Mouse (Mus musculus): ENCODE data around the gene Tmem248.

Tmem248 gene

GRCm38 (mm10) chr5:130257303-130257702 is 40.4 kb downstream of the Tmem248 start:
- no peak for DNase-seq (ENCODE audit: low read depth, low spot score)

DNA sequence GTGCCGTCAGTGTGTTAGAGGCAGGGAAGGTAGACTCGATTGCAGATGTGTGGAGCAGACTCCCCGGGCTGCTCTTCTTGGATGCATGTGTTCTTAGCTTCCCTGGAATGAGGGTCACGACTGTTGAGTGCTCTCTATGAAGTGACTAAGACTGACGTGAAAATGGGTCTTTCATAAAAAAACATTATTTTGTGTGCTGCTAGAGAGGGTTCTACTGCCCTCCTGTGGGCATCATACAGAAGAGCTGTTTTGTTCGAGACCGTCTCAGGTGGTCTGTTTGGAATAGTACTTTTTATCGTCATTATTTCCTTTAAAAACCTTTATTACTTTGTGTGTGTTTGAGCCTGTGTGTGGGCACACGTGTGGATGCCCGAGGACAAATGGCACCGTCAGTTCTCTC is 46.6 kb downstream of the Tmem248 start:
- peak; percentile 27 for DNase-seq (ENCODE audit: low read depth, low spot score)

- DNase-seq (ENCODE audit: low read depth, low spot score): no peak
These were observed 47.6 kb downstream of the Tmem248 start for GRCm38 (mm10) chr5:130264433-130265005.

- peak; percentile 70 for DNase-seq (ENCODE audit: low read depth, low spot score)
These were observed 49.8 kb downstream of the Tmem248 start for GRCm38 (mm10) chr5:130266651-130267050.

- DNase-seq (ENCODE audit: low read depth, low spot score): peak; percentile 60
These were observed 50.4 kb downstream of the Tmem248 start for GRCm38 (mm10) chr5:130267316-130267715.

- no peak for DNase-seq (ENCODE audit: low read depth, low spot score)
These were observed 52.1 kb downstream of the Tmem248 start for GRCm38 (mm10) chr5:130268976-130269375.

DNA sequence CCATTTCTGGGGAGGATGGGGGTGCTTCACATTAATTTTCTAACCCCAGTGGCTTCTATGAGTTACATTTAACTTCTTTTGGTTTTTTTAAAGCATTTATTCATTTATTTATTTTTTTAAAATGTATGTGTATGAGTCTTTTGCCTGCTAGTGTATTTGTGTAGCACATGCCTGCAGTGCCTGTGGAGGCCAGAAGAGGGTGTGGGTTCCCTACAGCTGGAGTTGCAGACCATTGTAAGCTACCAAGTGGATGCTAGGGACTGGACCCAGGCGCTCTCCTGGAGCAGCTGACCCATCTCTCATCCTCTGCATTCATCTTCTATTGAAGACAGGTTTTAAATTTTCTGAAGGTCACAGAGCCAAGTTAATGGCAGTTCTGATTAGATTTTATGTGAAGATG is 55.5 kb downstream of the Tmem248 start:
- peak; percentile 18 for DNase-seq (ENCODE audit: low read depth, low spot score)

- DNase-seq (ENCODE audit: low read depth, low spot score): no peak
These were observed 56.2 kb downstream of the Tmem248 start for GRCm38 (mm10) chr5:130273046-130273445.

GRCm38 (mm10) chr5:130275509-130275908 is 58.6 kb downstream of the Tmem248 start:
- peak; percentile 72 for DNase-seq (ENCODE audit: low read depth, low spot score)

DNA sequence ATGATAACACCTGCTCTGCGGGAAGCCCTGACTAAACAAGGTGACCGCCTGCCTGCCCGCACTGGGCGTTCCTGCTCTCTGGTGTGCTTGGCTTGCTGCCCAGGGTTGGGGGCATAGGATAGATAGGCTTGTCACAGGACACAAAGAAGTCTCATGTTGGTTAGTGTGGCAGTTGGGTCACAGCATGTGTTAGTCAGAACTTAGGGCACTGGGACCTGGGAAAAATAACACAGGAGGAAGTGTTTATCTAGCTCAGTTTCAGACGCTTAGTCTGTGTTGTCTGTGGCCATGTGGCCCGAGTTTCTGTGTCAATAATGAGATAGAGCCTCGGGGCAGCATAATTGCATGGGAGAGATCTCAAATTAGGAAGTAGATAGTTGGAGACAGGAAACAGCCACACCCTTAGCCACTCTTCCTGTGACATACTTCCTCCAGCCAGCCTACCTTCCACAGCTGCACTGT is 61.2 kb downstream of the Tmem248 start:
- DNase-seq (ENCODE audit: low read depth, low spot score): no peak

DNA sequence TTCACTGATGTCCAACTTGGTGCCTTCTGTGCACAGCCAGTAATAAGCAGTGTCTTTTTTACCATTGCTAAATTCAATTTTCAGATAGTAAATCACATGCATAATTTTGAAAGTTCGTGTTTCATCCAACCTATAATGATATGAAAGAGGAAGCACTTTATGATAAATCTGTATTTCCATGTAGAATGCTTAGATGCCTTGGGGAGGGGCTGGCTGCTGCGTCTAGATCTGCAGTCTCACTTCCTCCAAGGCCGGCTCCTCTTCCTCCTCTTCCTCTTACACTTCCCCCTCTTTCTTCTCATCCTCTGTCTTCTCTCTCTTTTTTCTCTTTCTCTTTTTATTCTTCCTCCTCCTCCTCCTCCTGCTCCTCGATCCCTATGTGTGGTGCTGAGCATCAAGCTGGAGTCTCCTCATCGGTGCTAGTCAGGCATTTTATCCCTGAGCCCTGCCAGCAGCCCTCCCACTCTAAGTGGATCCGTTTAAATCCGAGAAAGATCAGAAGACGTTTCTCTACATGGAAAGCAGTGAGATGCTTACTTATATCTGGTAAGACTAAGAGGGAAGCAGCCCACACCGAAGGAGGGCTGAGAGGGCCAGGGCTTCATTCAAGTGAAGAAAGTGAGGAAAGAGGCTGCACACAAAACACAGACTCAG is 66.3 kb downstream of the Tmem248 start:
- no peak for DNase-seq (ENCODE audit: low read depth, low spot score)

GRCm38 (mm10) chr5:130288106-130288505 is 71.2 kb downstream of the Tmem248 start:
- DNase-seq (ENCODE audit: low read depth, low spot score): no peak

- peak; percentile 17 for DNase-seq (ENCODE audit: low read depth, low spot score)
These were observed 73.4 kb downstream of the Tmem248 start for GRCm38 (mm10) chr5:130290242-130290641.

GRCm38 (mm10) chr5:130290775-130291174 is 73.9 kb downstream of the Tmem248 start:
- no peak for DNase-seq (ENCODE audit: low read depth, low spot score)

DNA sequence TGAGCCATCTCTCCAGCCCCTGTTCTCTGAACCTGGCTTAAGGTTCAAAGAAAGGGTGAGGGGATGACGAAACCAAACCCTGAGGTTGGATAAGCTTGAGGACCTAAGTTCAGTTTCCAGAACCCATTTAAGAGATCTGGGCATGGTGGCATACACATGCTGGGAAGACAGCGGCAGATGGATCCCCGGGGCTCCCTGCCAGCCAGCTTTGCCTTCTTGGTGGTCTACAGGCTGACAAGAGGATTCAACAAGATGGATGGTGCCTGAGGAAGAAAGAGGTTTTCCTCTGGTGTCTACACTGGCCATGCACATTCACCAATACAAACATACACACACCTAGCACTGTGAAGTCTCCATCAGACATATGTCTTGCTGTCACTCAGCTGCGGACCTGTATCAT is 76.1 kb downstream of the Tmem248 start:
- DNase-seq (ENCODE audit: low read depth, low spot score): no peak

Data from CD4-positive, CD25-positive, alpha-beta regulatory T cell, adult 2 months (primary cell).